Mouse (Mus musculus): ENCODE measurements around the gene Plxna3. TPM values are rescaled to one million over a fixed set of nuclear protein-coding genes. Genes with fewer than 3 reads are reported as not detected.
"Not testable (repeated sequence)": the region's sequence is repeated elsewhere in the genome, so short reads cannot be mapped to it uniquely, and the experiment has no call there.

Gene Plxna3
- total RNA-seq, 2 experiments from 2014 or later: 65.7 to 74.2 TPM

GRCm38 (mm10) chrX:74357069-74357468, 28.2 kb downstream of the Plxna3 start:
- DNase-seq (ENCODE audit: extremely low spot score in 1 of 2, low spot score in 2 of 2); intact Hi-C loops (cut with DNase I): not testable (repeated sequence)

- intact Hi-C loops (cut with DNase I): no loop called here
- DNase-seq (ENCODE audit: extremely low spot score in 1 of 2, low spot score in 2 of 2): no peak
Observed at GRCm38 (mm10) chrX:74359171-74359570, 30.3 kb downstream of the Plxna3 start.

- intact Hi-C loops (cut with DNase I): no loop called here
- no peak for DNase-seq (ENCODE audit: extremely low spot score in 1 of 2, low spot score in 2 of 2)
Observed at GRCm38 (mm10) chrX:74367512-74367911, 38.6 kb downstream of the Plxna3 start.

DNA sequence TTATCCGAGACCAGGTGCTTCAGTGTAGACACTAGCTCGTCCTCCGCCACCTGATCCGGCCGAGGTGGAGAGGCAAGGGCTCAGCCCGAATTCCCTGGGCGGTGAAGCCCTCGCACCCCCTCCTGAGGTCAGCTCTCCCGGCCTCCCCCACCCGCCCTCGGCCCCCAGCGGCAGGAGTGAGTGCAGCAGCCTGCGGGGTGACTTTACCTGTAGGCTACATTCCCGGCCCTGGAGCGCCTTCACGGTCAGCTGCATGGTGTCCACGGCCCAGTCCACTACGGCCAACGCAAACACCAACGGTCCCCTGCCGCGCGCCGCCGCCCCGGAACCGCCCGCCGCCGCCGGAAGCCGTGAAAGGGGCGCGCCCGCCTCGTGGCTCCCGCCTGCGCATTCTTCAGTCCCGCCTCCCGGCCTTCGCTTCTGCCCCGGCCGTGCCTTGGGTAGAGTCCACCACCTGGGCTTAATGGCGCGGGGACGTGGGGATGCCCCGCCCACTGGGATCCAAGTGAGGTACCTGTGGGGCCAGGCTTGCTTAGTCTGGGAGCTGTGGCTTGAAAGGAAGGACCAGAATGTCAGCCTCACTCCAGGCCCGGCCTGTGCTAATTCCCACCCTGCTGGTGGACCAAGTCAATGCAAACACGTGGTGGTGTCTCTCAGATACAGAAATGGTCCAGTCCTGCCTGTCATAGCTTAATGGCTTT, 39.5 kb downstream of the Plxna3 start:
- DNase-seq (ENCODE audit: extremely low spot score in 1 of 2, low spot score in 2 of 2): peak; percentile 31 to 83
- intact Hi-C loops (cut with DNase I): no loop called here

DNA sequence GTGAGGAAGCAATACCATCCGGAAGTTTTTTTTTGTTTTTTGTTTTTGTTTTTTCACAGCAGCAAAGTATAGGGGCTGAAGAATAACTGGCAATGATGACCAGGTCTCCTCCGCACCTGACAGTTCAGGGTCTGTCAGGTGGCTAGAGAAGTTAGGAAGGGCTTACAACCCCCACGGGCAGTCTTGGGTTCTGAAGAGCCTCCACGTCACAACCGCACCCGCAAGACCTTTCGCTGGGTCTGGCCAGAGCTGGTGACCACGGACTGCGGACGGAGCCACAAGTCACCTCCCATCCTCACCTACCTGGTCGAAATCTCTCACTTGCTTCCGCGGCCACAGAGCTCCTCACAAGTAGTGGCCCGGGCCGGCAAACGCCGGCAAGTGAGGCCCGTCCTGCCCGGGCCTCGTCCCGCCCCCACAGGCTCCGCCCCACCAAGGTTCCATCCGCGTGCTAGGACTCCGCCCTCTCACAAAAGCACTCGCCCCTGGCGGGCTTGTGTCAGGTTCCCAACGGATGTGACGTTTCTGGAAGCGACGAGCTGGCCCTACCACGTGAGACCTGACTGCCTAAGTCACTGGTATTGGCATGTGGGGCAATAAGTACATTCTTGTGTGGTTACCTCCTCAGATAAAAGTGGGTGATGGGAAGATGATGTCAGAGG, 44.2 kb downstream of the Plxna3 start, which contains the start of the genes Ubl4a and Slc10a3:
TSS of gene Ubl4a (minus strand) at position 331 of the 662 bp plus-strand sequence.
TSS of gene Slc10a3 (minus strand) at position 462 of the 662 bp plus-strand sequence.
- peak; percentile 73 to 92 for DNase-seq (ENCODE audit: extremely low spot score in 1 of 2, low spot score in 2 of 2)
- intact Hi-C loops (cut with DNase I): no loop called here

DNA sequence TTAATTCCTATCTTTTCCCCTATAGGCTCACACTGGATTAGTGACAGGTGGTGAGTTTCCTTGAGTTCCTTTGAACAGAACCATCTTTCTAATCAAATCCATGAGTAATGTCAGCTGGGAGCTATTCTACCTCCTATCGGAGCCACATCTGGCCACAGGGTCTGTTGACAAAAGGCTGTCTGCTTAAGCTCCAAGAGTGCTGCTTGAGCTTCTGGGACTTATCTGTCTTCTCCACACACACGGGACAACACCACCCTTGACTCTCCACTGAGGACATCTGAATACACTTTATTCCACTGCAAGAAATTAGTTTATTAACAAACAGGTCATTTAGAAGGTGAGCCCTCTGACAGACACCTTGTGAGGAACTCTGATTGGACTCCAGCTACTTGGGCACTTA, 55.6 kb downstream of the Plxna3 start:
- no peak for DNase-seq (ENCODE audit: extremely low spot score in 1 of 2, low spot score in 2 of 2)
- intact Hi-C loops (cut with DNase I): no loop called here

DNA sequence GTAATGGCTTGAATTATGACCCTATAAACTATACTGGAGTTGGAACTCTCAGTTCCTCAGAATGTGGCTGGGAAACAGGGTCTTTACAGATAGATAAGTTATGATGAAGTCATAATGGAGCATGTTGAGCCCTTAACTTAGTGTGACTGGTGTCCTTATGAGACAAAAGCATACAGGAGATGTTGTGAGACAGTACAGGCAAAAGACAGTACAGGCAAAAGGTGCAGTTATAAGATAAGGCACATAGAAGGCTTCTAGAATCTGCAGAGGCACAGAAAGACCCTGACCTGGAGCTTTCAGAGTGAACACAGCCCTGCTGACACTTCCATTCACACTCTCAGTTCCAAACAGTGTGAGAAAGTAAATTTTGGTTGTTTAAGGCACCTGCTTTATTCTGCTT, 59.3 kb downstream of the Plxna3 start:
- intact Hi-C loops (cut with DNase I): no loop called here
- no peak for DNase-seq (ENCODE audit: extremely low spot score in 1 of 2, low spot score in 2 of 2)

DNA sequence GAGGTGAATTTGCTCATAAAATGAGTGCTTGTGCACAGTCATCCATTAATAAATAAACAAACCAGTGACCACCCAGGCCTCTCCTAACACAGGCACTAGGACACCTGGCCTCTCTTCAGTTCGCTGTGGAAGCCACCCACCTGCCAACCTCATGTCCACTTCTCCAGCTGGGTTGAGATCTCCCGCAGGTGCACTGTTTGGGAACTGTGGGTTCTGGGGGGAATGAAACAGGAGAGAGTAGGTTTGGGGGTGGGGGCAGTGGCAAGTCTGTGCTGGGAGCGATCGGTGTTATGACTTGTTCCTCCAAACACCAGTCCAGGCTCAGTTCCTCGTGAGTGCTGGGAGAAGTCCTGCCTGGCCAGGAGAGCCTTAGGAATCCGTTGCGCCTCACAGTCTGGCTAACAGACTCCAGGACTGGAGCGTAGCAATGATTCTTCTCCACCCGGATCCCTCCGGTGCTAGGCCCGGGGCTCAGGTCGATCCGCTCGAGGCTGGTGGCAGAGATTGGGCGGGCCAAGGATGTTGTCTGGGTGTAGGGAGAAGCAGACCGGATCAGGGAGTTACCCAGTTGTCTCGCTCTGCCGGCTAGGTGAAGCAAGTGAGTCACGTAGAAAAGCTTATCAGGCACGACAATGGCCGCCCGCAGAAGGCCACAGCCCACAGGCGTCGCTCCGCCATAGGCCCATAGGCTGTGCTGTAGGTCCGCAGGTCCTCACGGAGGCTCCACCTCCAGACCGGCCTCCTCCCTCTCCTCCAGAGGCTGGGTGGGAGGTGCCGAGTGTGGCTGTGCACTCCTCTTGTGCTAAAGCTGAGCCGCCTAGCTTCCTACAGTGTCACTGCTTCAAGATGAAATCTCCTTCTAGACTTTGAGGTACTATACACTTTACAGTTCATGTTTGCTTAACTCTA, 63.9 kb downstream of the Plxna3 start, which contains the start of the genes Fam3a and Ikbkg:
TSS of gene Fam3a (minus strand) at position 738 of the 909 bp plus-strand sequence.
TSS of gene Ikbkg (plus strand) at position 756 of the 909 bp plus-strand sequence.
- DNase-seq (ENCODE audit: extremely low spot score in 1 of 2, low spot score in 2 of 2): peak; percentile 60 to 91
- intact Hi-C loops (cut with DNase I): no loop called here

Small RNA genes lying within 50 kb of the gene (microRNA-seq; reads per million reads assigned to microRNA genes)
- gene Mir7092: not detected

Other genes with a start within 250 kb of the Plxna3 start
- gene Opn1mw, start 201.6 kb upstream of the Plxna3 start, total RNA-seq (2021): not detected
- gene Mecp2, start 193.7 kb upstream of the Plxna3 start, total RNA-seq (2021): 10 to 100 TPM; 77.1 to 78.0 TPM
- not detected for gene Tex28, start 161.2 kb upstream of the Plxna3 start, total RNA-seq (2021)
- gene Tktl1, start 151.8 kb upstream of the Plxna3 start, total RNA-seq (2021): not detected
- 100 to 1,000 TPM; 199 to 211 TPM for gene Flna, start 79.2 kb upstream of the Plxna3 start, total RNA-seq (2021)
- gene Emd, start 74.4 kb upstream of the Plxna3 start, total RNA-seq (2021): 10 to 100 TPM; 43.9 to 44.4 TPM
- 100 to 1,000 TPM; 150 to 215 TPM for gene Rpl10, start 58.3 kb upstream of the Plxna3 start, total RNA-seq (2021)
- gene Taz, start 47.2 kb upstream of the Plxna3 start, total RNA-seq (2021): 10 to 100 TPM; 56.1 to 56.3 TPM
- gene Dnase1l1, start 46.7 kb upstream of the Plxna3 start, total RNA-seq (2021): 1 to 10 TPM; 2.7 to 3.2 TPM
- gene Atp6ap1, start 32.0 kb upstream of the Plxna3 start, total RNA-seq (2021): 100 to 1,000 TPM; 324 to 341 TPM
- gene Gdi1, start 24.1 kb upstream of the Plxna3 start, total RNA-seq (2021): 100 to 1,000 TPM; 705 to 729 TPM
- gene Fam50a, start 16.0 kb upstream of the Plxna3 start, total RNA-seq (2021): 10 to 100 TPM; 37.6 to 44.6 TPM
- 10 to 100 TPM; 31.9 to 35.9 TPM for gene Lage3, start 24.6 kb downstream of the Plxna3 start, total RNA-seq (2021)
- 10 to 100 TPM; 58.7 to 59.2 TPM for gene Ubl4a, start 44.2 kb downstream of the Plxna3 start, total RNA-seq (2021)
- 1 to 10 TPM; 2.0 to 2.4 TPM for gene Slc10a3, start 44.3 kb downstream of the Plxna3 start, total RNA-seq (2021)
- 10 to 100 TPM; 16.4 to 24.1 TPM for gene Fam3a, start 64.2 kb downstream of the Plxna3 start, total RNA-seq (2021)
- gene Ikbkg, start 64.2 kb downstream of the Plxna3 start, total RNA-seq (2021): 10 to 100 TPM; 42.9 to 45.7 TPM
- gene G6pdx, start 100.1 kb downstream of the Plxna3 start, total RNA-seq (2021): 10 to 100 TPM; 29.8 to 33.3 TPM
- not detected for gene Gm6880, start 152.3 kb downstream of the Plxna3 start, total RNA-seq (2021)
- gene Olfr1326-ps1, start 245.8 kb downstream of the Plxna3 start, total RNA-seq (2021): not detected

All from left cerebral cortex, postnatal 10 days (tissue).